Mouse (Mus musculus) cerebellum, postnatal 25 days (tissue): ENCODE measurements around the gene Dnajc7.
"Not testable (repeated sequence)": the region's sequence is repeated elsewhere in the genome, so short reads cannot be mapped to it uniquely, and the experiment has no call there.

Experiments
- DNase-seq, 2 experiments: peaks; one replicate each; pipeline ENCODE4 v3.0.0; 2021; ENCODE audit warnings: mixed read lengths in 2 of 2

Gene Dnajc7

GRCm38 (mm10) chr11:100619982-100620381 is at the start of gene Dnajc7:
Gene Dnajc7, minus strand, starts transcription at chr11:100620168.
- no peak for DNase-seq

DNA sequence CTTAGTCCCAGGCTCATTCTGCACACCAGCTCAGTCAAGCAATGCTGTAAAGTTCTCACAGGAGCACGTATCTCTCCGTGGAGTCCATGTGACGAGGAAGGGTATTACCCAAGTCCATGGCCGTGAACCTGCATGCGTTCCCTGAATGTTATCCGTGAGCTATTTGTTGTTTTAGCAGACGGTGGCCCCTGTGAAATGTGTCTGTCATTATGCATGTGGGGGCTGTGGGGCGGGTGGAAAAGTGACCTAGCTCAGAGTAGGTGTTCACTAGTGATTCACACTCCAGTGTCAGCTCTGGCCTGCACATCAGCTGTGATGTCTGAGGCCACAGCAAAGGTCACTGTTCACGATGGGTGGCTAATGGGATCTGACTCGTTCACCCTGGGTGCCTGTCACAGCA is 39.8 kb upstream of the Dnajc7 start:
- DNase-seq: no peak

- DNase-seq: peak; percentile 32 to 41
Measured at GRCm38 (mm10) chr11:100656458-100656857, 36.5 kb upstream of the Dnajc7 start.

DNA sequence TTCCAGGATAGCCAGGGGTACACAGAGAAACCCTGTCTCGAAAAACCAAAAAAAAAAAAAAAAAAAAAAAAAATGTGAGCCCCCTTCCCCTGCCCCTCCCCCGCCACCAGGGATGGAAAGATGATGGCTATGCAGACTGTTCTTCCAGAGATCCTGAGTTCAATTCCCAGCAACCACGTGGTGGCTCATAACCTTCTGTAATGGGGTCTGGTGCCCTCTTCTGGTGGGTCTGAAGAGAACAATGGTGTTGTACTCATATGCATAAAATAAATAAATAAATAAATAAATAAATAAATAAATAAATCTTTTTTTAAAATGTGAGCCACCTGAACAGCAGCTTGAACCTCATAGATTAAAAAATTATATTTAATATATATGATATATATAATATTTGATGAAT is 35.6 kb upstream of the Dnajc7 start:
- DNase-seq: peak in 1 of 2 experiments; percentile 13

- DNase-seq: no peak
Measured at GRCm38 (mm10) chr11:100651748-100652147, 31.8 kb upstream of the Dnajc7 start.

- no peak for DNase-seq
Measured at GRCm38 (mm10) chr11:100651205-100651604, 31.2 kb upstream of the Dnajc7 start.

- no peak for DNase-seq
Measured at GRCm38 (mm10) chr11:100648405-100648804, 28.4 kb upstream of the Dnajc7 start.

DNA sequence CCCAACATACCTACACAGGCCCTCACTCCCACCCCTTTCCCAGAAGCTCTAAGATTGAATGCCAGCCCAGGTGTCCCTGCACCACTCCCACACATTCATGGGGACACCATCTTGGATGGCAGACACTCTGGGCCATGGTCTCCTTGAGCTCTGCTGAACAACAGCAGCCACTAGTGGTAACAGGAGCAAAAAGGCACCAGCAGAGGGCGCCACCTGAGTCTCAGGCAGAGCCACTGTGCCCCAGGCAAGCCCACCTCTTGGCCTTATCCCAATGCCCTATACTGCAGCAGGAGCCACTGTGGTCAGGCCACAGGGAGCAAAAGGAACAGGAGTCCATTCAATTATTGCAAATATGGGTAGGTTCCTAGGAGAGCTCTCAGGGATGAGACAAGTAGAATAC is 26.3 kb upstream of the Dnajc7 start:
- peak in 1 of 2 experiments; percentile 58 for DNase-seq

- no peak for DNase-seq
Measured at GRCm38 (mm10) chr11:100643612-100644575, 23.9 kb upstream of the Dnajc7 start.

- DNase-seq: peak; percentile 71 to 75
Measured at GRCm38 (mm10) chr11:100640159-100640906, 20.4 kb upstream of the Dnajc7 start.

GRCm38 (mm10) chr11:100634530-100634929 is 14.6 kb upstream of the Dnajc7 start:
- DNase-seq: no peak

- peak in 1 of 2 experiments; percentile 49 for DNase-seq
Measured at GRCm38 (mm10) chr11:100628862-100629352, 8.9 kb upstream of the Dnajc7 start.

DNA sequence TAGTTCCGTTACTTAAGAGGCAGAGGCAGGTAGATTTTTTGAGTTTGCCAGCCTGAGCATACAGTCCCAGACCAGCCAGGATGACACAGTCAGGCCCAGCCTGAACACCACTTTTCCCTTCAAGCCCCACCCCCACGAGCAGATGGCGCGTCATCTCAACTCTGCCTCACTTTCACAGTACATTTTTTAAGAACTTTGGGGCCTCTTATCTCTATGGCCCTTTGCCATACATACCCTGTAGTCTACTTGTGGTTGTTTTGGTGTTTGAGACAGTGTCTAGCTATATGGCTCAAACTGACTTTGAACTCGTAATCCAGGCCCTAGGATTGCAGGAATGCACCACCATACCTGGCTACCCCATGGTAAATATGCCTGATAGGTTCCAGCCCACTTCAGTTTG is 8.1 kb upstream of the Dnajc7 start:
- no peak for DNase-seq

GRCm38 (mm10) chr11:100626701-100627195 is 6.8 kb upstream of the Dnajc7 start:
- peak; percentile 74 to 87 for DNase-seq

GRCm38 (mm10) chr11:100625754-100626700 is 6.1 kb upstream of the Dnajc7 start:
- no peak for DNase-seq

DNA sequence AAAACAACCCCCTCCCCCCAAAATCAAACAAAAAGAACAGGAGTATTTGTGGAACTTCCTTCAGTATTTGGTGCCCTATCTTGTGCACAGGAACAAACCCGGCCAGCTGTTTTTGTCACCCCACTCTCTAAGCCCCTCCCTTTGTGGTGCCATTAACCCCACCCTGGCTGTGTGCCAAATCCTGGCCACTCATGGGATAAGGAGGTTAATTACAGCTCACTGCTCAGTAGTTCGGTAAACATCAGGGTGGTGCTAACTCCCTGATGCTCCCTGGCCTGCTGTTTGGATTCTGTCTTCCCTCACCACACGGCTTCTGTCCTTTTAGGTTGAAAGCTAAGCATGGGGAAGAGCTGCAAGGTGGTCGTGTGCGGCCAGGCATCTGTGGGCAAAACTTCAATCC is 3.9 kb upstream of the Dnajc7 start:
- peak in 1 of 2 experiments; percentile 51 for DNase-seq

DNA sequence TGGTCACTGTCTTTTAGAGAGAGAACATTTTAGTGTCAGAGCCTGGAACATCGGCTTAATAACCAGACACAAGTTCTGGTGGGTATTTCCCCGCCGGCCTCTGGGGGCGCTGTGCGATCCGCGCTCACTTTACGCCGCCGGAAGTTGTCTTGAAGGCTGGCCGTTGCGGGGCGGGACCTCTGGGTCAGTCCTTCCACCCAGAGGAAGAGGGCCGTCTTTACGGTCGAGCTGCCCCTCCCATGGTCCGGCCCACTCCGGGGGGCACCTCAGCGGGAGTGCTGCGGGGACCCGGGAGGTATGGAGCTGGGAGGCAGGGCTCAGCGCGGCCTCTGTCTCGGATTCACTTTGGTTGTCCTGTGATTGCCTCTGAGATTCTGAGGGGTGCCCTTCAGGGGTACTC is 2.7 kb upstream of the Dnajc7 start:
- peak; percentile 97 for DNase-seq

- DNase-seq: peak; percentile 96 to 97
Measured at GRCm38 (mm10) chr11:100619485-100619975, 438 bp downstream of the Dnajc7 start.

GRCm38 (mm10) chr11:100618761-100619484 is 1.0 kb downstream of the Dnajc7 start, which contains the start of gene Nkiras2:
Gene Nkiras2, plus strand, starts transcription at chr11:100619244.
- DNase-seq: peak; percentile 44 to 60

- DNase-seq: no peak
Measured at GRCm38 (mm10) chr11:100617480-100617879, 2.5 kb downstream of the Dnajc7 start.

GRCm38 (mm10) chr11:100616836-100617235 is 3.1 kb downstream of the Dnajc7 start:
- not testable (repeated sequence) for DNase-seq
